Mouse (Mus musculus) liver, embryonic 13.5 days (tissue): ENCODE measurements around the gene Cryab. TPM values are rescaled to one million over a fixed set of nuclear protein-coding genes. Genes with fewer than 3 reads are reported as not detected.

Experiments
- ATAC-seq: fragments of 200-750 bp; cut with Nextera tagmentation; 2 replicates; pipeline ENCODE4 v1.8.0; 2017; ENCODE audit warnings: low read depth, mild to moderate bottlenecking, moderate number of reproducible peaks, moderate library complexity
- DNase-seq: peaks from one replicate; pipeline ENCODE4 v3.0.0; 2022
- H3K27ac ChIP-seq: fragments of 300-500 bp; sonication (generic); 2 replicates; pipeline ENCODE4 v1.5.1; 2015; ENCODE audit warnings: moderate library complexity, mild to moderate bottlenecking, inconsistent platforms
- H3K27me3 ChIP-seq: fragments of 300-500 bp; sonication (generic); 2 replicates; pipeline ENCODE4 v1.6.1; 2015; ENCODE audit warnings: mild to moderate bottlenecking, inconsistent platforms
- H3K36me3 ChIP-seq: fragments of 300-500 bp; sonication (generic); 2 replicates; pipeline ENCODE4 v1.6.1; 2015; ENCODE audit warnings: mild to moderate bottlenecking, inconsistent platforms
- H3K4me1 ChIP-seq: fragments of 300-500 bp; sonication (generic); replicated peaks from 2 replicates; pipeline ENCODE4 v1.6.1; 2015; ENCODE audit warnings: inconsistent platforms
- H3K4me2 ChIP-seq: fragments of 300-500 bp; sonication (generic); 2 replicates; pipeline ENCODE4 v1.6.1; 2015; ENCODE audit warnings: inconsistent platforms, mild to moderate bottlenecking, moderate library complexity
- H3K4me3 ChIP-seq: fragments of 300-500 bp; sonication (generic); replicated peaks from 2 replicates; pipeline ENCODE4 v1.5.1; 2015; ENCODE audit warnings: mild to moderate bottlenecking, inconsistent platforms
- H3K9ac ChIP-seq: fragments of 300-500 bp; sonication (generic); 2 replicates; pipeline ENCODE4 v1.6.1; 2015; ENCODE audit warnings: mild to moderate bottlenecking, inconsistent platforms
- H3K9me3 ChIP-seq: fragments of 300-500 bp; sonication (generic); replicated peaks from 2 replicates; pipeline ENCODE4 v1.6.1; 2016; ENCODE audit warnings: inconsistent platforms
- WGBS: fragments of 180-500 bp; shearing (Covaris S2); methylation state at CpG from one replicate; pipeline ENCODE4 v1.1.7; 2015; ENCODE audit not compliant: insufficient replicate concordance; 5-methylcytosine and 5-hydroxymethylcytosine counted together
- polyA plus RNA-seq: library from polyadenylated mRNA; unstranded; fragments of >200 nt; fragmentation: Nextera tagmentation; extraction: Ambion mirVana; gene quantifications from 2 replicates; pipeline ENCODE4 v1.2.1, GENCODE M21; 2015

The Cryab gene
- polyA plus RNA-seq, 1 experiment from 2014 or later = 8.7 TPM

DNA sequence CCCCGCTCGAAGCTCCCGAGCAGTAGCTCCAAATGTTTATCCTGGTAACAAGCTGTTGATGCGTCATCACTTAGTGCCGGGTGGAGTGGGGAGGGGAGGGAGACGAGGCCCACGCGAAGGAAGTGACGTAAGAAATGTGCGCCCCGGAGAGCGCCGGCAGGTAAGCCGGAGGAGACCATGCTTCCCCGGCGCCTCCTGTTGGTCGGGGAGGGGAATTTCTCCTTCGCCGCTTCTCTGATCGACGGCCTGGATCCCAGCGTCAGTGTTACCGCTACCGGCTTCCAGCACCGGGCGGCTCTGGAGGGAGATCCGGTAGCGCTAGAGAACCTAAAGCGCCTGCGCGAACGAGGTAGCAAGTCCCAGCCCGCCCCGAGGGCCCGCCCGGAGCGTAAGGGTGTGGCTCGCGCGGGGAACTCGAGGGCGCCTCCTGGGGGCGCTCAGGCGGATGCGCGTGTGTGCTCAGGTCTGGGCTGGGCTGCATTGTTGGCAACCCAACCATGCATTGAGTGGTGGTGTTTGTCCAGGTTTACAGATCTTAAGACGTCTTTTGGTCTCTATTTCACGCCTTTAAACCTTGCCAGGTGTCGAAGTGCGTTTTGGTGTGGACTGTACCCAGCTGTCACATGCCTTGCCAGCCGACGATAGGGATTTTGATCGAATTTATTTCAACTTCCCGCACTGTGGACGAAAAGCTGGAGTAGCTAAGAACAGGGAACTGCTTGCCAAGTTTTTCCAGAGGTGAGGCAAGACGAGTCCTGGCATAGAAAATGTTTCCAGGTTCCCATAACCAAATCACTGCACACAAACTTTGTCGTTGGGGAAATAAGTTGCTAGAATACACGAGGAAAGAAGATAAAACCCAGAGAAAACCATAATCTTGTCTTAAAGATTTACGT is 17.2 kb downstream of the Cryab start, which contains the start of gene Fdxacb1:
Gene Fdxacb1 (plus strand): TSS at position 130 of the 896 bp plus-strand sequence.
- peak within 1 kb of the TSS; percentile 80 for H3K9ac ChIP-seq
- DNase-seq = peak; percentile 95
- peak within 1 kb of the TSS; percentile 87 for H3K4me2 ChIP-seq
- peak within 1 kb of the TSS; percentile 93 for H3K27ac ChIP-seq
- no peaks in the 10 kb centered on the region for H3K27me3 ChIP-seq
- peak; percentile 97 for ATAC-seq
- H3K36me3 ChIP-seq = peaks cover 27% of the 10 kb centered on the region
- H3K9me3 ChIP-seq = no peaks in the 10 kb centered on the region
- WGBS = 3% methylated on average over 59 of the region's 59 CpGs
- peaks cover 43% of the 10 kb centered on the region for H3K4me1 ChIP-seq
- H3K4me3 ChIP-seq = peak within 1 kb of the TSS; percentile 72

DNA sequence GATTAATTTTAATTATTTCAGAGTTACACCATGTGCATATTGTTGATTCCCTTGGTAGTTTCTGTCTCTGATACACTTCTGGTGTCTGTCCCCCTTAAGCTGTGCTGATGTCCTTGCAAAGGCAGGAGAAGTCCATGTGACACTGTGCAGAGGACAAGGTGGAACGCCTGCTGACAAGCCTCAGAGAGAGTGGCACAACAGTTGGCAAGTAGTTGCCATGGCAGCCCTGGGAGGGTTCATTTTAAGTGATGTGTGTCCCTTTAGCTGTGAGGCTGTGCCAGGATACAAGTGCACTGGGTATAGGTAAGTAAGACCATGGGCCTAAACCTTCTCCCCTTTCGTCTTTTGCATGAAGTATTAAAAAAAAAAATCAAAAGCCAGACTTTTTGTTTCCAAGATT is 18.9 kb downstream of the Cryab start:
- Histone ChIP-seq H3K9ac (no peak overlapping the region), H3K9me3 (no peaks in the 10 kb centered on the region), H3K27ac (no peak overlapping the region), H3K4me2 (no peak overlapping the region), H3K27me3 (no peaks in the 10 kb centered on the region), H3K36me3 (peaks cover 22% of the 10 kb centered on the region), H3K4me3 (no peak overlapping the region), H3K4me1 (peaks cover 60% of the 10 kb centered on the region)
- DNase-seq (no peak), ATAC-seq (no peak)
- 70% methylated on average over 2 of the region's 2 CpGs for WGBS

DNA sequence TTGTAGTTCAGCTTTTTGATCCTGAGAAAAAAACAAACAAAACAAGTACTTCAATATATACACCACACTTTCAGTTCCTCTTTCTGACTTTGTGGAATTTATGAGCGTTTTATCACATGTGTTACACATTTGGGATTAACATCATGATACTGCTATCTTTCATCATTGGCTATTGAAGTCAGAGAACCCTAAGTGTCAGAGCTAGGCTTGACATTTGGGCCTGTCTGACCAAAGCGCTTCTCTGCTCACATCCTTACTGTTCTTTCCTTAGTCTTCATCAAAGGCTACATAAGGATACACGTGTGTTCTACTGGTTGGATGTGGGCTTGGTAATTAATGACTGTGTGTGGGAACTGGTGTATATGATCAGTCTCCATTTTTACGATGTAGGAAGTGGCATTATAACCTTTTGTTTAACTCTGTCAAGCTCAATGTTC is 22.9 kb downstream of the Cryab start:
- H3K9ac ChIP-seq = peak overlapping the region; percentile 90; the same call in 1 of the 2 replicates
- H3K36me3 ChIP-seq = peaks cover 26% of the 10 kb centered on the region
- peak overlapping the region; percentile 4 for H3K27ac ChIP-seq
- no peaks in the 10 kb centered on the region for H3K27me3 ChIP-seq
- H3K4me1 ChIP-seq = peaks cover 50% of the 10 kb centered on the region
- H3K9me3 ChIP-seq = no peaks in the 10 kb centered on the region
- DNase-seq = no peak
- peak overlapping the region; percentile 96 for H3K4me2 ChIP-seq
- ATAC-seq = no peak
- WGBS = 51% methylated on average over 4 of the region's 4 CpGs
- 0 out of 2 replicates have a peak overlapping the region, but pooled peaks have one; percentile 94 for H3K4me3 ChIP-seq

DNA sequence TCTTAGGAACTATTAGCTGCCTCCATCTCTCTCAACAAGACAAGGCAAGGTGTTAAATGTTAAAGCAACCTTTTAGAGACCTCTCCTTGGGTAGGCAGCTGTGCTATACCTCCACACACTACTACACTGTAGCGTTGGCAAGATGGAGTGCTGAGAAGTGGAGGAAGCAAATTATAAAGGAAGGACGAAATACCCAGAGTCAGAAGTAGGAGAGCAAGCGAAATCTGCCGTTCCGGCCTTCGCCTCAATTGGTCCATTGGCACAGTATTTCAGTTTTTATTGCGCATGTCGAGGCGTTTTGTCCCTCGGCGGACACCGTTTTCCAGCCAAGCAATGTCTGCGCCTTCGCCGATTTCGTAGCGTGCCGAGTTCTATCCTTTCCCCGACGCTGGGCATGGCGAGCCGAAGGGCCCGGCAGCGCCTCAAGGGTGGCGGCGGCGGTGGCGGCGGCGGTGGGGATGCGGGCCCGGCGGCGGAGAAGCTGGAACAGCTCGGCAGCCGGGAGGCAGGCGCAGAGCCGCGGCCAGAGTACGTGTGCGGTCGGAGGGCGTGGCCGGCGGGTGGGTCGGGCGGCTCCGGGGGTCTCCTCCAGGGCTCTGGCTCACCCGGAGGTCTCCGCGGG is 24.0 kb downstream of the Cryab start, which contains the start of the genes Alg9 and 1110032A03Rik:
Gene Alg9 (plus strand): TSS at position 29 of the 622 bp plus-strand sequence.
Gene 1110032A03Rik (minus strand): TSS at position 530 of the 622 bp plus-strand sequence.
- under 1% methylated on average over 49 of the region's 51 CpGs for WGBS
- Histone ChIP-seq H3K9ac (peak within 1 kb of the TSS; percentile 90), H3K4me3 (peak within 1 kb of the TSS; percentile 94), H3K36me3 (peaks cover 30% of the 10 kb centered on the region), H3K27ac (peak within 1 kb of the TSS; percentile 78), H3K27me3 (no peaks in the 10 kb centered on the region), H3K9me3 (no peaks in the 10 kb centered on the region), H3K4me2 (peak within 1 kb of the TSS; percentile 96), H3K4me1 (peaks cover 40% of the 10 kb centered on the region)
- peak; percentile 73 for ATAC-seq
- DNase-seq = peak; percentile 74

DNA sequence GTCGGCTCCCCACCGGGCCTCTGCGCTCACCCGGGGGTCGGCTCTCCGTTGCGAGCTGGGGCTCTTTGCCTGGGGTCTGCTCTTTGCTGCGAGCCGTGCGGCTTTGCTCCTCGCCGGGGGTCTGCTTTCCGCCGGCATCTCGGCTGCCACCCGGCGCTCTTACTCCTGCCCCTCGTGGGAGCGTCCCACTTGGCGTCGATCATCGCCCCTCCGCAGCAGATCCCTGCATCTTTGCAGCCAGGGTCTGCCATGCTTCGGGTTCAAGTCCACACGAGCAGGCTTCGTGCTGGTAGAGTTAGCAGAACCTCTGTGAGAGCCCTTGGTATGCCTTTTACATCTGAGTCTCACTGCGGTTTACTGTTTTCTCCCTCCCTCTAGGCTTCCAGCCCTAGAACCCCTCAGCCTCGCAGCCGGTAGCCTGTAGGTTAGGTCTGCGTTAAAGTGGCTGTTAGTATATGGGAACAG is 24.6 kb downstream of the Cryab start:
- Histone ChIP-seq H3K36me3 (peaks cover 33% of the 10 kb centered on the region), H3K4me3 (peak overlapping the region; percentile 94), H3K4me2 (peak overlapping the region; percentile 96), H3K9ac (peak overlapping the region; percentile 90), H3K27me3 (no peaks in the 10 kb centered on the region), H3K4me1 (peaks cover 40% of the 10 kb centered on the region), H3K9me3 (no peaks in the 10 kb centered on the region), H3K27ac (peak overlapping the region; percentile 78)
- DNase-seq (no peak), ATAC-seq (peak; percentile 45)
- WGBS = under 1% methylated on average over 29 of the region's 30 CpGs

DNA sequence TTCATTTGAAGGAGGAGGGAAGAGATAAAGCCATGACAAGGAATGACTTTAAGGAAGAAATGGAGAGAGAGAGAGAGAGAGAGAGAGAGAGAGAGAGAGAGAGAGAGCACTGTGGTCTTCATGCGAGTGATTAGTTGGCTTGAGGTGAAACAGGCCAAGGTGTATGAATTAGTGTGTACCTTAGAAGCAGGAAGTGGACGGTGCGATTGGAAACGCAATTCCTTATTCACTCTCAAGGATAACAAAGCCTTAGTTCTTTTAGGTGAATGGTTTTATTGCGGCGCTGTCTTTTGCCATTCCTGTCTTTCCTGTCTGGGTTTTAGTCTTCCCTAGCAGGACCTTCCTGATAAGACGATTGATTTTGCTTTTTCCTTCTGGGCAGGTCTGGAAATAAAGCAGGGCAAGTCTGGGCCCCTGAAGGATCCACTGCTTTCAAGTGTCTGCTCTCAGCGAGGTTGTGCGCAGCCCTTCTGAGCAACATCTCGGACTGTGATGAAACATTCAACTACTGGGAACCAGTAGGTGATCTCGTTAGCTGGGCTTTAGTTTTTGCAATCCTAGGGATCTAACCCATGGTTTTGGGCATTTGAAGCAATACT is 25.1 kb downstream of the Cryab start:
- 54% methylated on average over 11 of the region's 11 CpGs for WGBS
- Histone ChIP-seq H3K27ac (no peak overlapping the region), H3K27me3 (no peaks in the 10 kb centered on the region), H3K36me3 (peaks cover 32% of the 10 kb centered on the region), H3K4me1 (peaks cover 40% of the 10 kb centered on the region), H3K9ac (peak overlapping the region; percentile 90), H3K4me3 (peak overlapping the region; percentile 94), H3K4me2 (peak overlapping the region; percentile 96), H3K9me3 (no peaks in the 10 kb centered on the region)
- DNase-seq (no peak), ATAC-seq (no peak)

DNA sequence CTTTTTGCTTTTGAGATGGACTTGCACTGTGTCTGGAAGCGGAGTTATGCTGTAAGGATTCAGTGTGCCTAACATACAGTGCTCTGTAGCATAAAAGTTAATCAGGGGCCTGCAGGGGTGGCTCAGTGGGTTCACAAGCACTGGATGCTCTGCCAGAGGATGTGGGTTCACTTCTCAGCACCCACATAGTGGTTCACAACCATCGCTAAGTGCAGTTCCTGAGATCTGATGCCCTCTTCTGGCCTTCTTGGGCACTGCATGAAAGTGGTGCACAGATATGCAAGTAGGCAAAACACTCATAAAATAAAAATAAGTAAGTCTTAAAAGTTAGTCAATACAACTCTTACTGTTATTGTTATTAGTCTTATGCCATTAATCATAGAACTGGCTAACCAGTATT is 31.0 kb downstream of the Cryab start:
- ATAC-seq = no peak
- Histone ChIP-seq H3K9ac (no peak overlapping the region), H3K4me3 (no peak overlapping the region), H3K4me2 (no peak overlapping the region), H3K9me3 (no peaks in the 10 kb centered on the region), H3K36me3 (peaks cover 66% of the 10 kb centered on the region), H3K27me3 (no peaks in the 10 kb centered on the region), H3K27ac (no peak overlapping the region), H3K4me1 (no peaks in the 10 kb centered on the region)
- DNase-seq = peak; percentile 31
- WGBS = 71% methylated on average over 2 of the region's 2 CpGs

DNA sequence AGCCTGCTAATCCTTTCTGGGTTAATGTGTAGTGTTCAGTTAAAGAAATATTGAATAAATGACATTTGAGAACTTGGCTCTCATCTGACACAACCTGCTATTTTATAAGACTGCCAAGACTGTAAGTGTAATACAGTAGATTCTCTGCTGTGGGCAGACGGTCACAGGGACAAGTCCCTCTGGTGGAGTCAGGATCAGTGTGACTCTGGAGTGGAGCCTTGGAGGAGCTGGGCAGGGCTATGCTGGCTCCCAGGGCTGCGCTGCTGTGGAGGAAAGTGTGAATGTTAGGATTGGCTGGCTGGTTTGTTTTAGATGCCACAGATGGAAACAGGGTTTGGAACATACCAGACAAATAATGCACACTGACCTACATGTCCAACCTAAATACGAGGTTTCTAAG is 44.1 kb downstream of the Cryab start:
- H3K9me3 ChIP-seq = no peaks in the 10 kb centered on the region
- ATAC-seq (no peak), DNase-seq (no peak)
- no peaks in the 10 kb centered on the region for H3K4me1 ChIP-seq
- no peaks in the 10 kb centered on the region for H3K27me3 ChIP-seq
- H3K27ac ChIP-seq = no peak overlapping the region
- H3K9ac ChIP-seq = no peak overlapping the region
- peaks cover 34% of the 10 kb centered on the region for H3K36me3 ChIP-seq
- no peak overlapping the region for H3K4me2 ChIP-seq
- no peak overlapping the region for H3K4me3 ChIP-seq
- 80% methylated on average over 3 of the region's 3 CpGs for WGBS

DNA sequence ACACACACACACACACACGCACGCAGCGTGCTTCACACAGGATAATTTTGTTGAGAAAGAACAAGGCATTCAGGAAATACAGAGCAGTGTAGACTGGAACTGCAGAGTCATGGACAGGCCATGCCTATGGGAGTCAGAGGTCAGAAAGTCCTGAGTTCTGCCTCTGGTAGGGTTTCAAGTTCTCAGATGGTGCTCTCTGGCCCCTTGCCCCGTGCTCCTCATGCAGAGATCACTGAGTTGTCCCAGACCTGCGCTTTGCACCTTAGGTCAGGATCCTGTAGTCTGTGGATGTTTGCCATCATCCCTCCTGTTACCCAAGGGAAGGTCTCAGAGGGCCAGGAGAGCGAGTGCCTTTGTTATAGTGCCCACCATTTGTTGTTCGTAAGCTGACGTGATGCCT is 45.7 kb downstream of the Cryab start:
- WGBS = 86% methylated on average over 8 of the region's 8 CpGs
- no peak for DNase-seq

DNA sequence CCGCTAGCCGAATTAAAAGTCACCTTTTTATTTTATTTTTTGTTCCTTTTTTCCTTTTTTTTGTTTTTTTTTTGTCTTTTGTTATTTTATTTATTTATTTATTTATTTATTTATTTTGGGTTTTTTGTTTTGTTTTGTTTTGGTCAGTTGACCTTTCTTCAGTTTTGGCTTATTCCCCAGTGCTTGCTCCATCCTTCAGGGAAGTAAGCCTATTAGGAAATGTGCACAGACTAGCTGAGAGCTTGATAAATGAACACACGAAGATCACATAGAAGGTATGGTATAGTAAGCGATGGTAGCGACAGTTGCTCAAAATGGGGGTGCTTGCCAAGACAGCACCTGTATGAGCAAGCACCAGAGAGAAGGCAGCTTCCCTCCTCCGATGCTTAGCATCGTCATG is 46.5 kb downstream of the Cryab start:
- Histone ChIP-seq H3K36me3 (peaks cover 25% of the 10 kb centered on the region), H3K9me3 (no peaks in the 10 kb centered on the region)
- DNase-seq = no peak

More for the DNA sequence above, 45.7 kb downstream of the Cryab start:
- no peak overlapping the region for H3K4me2 ChIP-seq
- no peaks in the 10 kb centered on the region for H3K9me3 ChIP-seq
- no peak overlapping the region for H3K9ac ChIP-seq
- peaks cover 27% of the 10 kb centered on the region for H3K36me3 ChIP-seq
- peaks cover 7% of the 10 kb centered on the region for H3K4me1 ChIP-seq
- ATAC-seq = no peak
- no peaks in the 10 kb centered on the region for H3K27me3 ChIP-seq
- no peak overlapping the region for H3K27ac ChIP-seq
- H3K4me3 ChIP-seq = no peak overlapping the region

DNA sequence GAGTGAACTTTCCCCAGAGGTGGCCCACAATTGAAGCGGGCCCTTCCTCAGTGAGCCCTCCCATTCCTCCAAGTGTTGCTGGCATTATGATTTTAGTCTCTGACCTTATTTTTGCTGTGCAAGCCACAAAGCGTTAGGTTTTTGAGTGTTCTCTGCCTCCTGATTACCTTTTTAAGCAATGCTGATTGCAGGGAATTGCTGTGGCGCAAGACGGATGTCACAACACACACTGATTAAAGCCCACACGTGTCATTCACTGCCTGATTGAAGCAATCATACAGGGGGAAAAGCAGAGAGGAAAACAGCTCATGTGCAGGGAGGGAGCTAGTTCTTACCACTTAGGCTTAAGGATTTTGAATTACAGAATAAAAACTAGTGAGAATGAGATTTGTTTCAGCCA is 47.2 kb downstream of the Cryab start:
- Histone ChIP-seq H3K9me3 (no peaks in the 10 kb centered on the region), H3K4me1 (peaks cover 23% of the 10 kb centered on the region), H3K9ac (no peak overlapping the region), H3K27me3 (no peaks in the 10 kb centered on the region), H3K4me3 (no peak overlapping the region), H3K4me2 (no peak overlapping the region), H3K36me3 (peaks cover 30% of the 10 kb centered on the region), H3K27ac (no peak overlapping the region)
- WGBS = 74% methylated on average over 5 of the region's 5 CpGs
- DNase-seq = no peak
- ATAC-seq = no peak

More for the DNA sequence above, 46.5 kb downstream of the Cryab start:
- Histone ChIP-seq H3K9ac (no peak overlapping the region), H3K4me2 (no peak overlapping the region), H3K4me3 (no peak overlapping the region), H3K4me1 (peaks cover 15% of the 10 kb centered on the region), H3K27me3 (no peaks in the 10 kb centered on the region), H3K27ac (no peak overlapping the region)
- 86% methylated on average over 7 of the region's 7 CpGs for WGBS
- ATAC-seq = no peak
